Mouse (Mus musculus): ENCODE measurements around the gene Gm37240. TPM values are rescaled to one million over a fixed set of nuclear protein-coding genes. Genes with fewer than 3 reads are reported as not detected.

The Gm37240 gene
- polyA plus RNA-seq, 1 experiment, result 0.53 TPM

DNA sequence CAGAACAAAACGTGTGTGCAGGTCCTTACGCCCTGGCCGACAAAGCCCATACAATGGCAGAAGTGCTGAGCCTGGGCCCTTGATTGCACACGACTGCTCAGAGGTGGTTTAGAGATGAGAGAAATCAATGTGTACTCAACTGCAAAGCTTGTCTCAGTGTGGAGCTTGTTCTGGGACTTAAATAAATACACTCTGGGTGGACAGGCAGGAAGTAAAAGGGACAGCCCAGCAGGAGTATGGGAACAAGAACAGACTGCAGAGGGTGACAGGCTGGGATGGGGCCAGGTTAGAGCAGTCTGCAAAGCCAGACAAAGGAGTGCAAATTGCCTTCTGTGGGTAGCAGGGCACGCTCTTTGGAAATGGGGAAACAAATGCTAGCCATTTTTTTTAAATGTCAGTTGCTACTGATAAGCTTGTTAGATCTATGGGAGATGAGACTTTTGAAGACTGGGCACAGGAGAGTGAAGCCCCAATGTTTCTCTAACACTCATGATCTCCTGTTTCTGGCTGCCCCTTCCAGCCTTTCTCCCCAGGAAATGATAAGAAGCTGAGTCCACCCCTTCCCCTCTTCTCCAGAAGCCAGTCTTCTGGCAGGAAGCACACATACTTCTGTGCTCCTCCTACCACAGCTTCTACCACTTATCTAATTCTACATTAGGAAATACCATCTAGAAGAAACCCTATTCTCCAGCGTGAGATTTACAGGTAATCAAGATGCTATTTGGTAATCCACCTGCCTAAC is 184.0 kb downstream of the Gm37240 start:
- TF ChIP-seq CTCF (IDR thresholded peaks at IDR 0.05; ENCODE audit: borderline replicate concordance, extremely low read depth, insufficient read depth, insufficient read length), result no peak
- TF ChIP-seq POLR2A (IDR thresholded peaks at IDR 0.05; ENCODE audit: borderline replicate concordance, extremely low read depth, insufficient read depth, insufficient read length, poor library complexity, severe bottlenecking), result no peak
- DNase-seq (ENCODE audit: low read depth), result peak; percentile 50

DNA sequence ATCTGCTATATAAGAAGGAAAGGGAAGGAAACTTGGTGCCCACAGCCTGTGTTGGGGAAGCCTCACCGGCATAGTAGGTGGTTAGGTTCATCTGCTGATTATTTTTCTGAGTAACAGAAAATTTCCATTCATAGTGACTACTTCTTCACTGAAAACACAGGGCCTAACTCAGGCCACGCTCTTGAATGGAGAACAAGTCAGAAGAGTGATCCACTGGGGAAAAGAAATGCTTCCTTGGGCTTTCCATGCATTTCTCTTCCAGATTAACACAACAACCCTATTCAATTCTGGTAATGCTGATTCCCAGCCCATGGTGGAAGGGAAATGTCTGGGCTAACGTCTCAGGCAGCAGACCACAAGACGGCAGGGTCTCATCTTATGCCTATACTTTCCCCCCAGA is 188.8 kb downstream of the Gm37240 start:
- TF ChIP-seq CTCF (IDR thresholded peaks at IDR 0.05; ENCODE audit: borderline replicate concordance, extremely low read depth, insufficient read depth, insufficient read length) (no peak), POLR2A (IDR thresholded peaks at IDR 0.05; ENCODE audit: borderline replicate concordance, extremely low read depth, insufficient read depth, insufficient read length, poor library complexity, severe bottlenecking) (no peak)
- no peak for DNase-seq (ENCODE audit: low read depth)

GRCm38 (mm10) chr3:85695056-85695455 is 192.3 kb downstream of the Gm37240 start:
- TF ChIP-seq CTCF (IDR thresholded peaks at IDR 0.05; ENCODE audit: borderline replicate concordance, extremely low read depth, insufficient read depth, insufficient read length), result no peak
- TF ChIP-seq POLR2A (IDR thresholded peaks at IDR 0.05; ENCODE audit: borderline replicate concordance, extremely low read depth, insufficient read depth, insufficient read length, poor library complexity, severe bottlenecking), result no peak

DNA sequence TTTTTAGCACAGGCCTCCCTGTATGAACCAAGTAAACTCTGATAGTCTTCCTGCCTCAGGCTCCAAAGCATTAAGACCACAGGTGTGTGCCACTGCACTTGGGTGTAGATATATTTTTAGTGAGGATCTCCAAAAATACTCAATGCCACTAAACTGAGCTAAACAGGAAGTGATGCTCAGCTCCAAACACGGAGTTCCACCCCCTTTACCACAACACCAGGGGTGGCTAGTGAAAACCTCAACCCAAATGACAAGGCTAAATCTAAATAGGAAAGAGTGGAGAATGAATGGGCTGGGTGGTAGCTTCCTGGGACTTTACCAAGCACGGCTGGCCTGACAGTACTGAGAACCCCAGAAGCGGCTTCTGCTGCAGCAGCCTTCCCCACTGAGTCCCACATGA is 194.3 kb downstream of the Gm37240 start:
- TF ChIP-seq POLR2A (IDR thresholded peaks at IDR 0.05; ENCODE audit: borderline replicate concordance, extremely low read depth, insufficient read depth, insufficient read length, poor library complexity, severe bottlenecking) (no peak), CTCF (IDR thresholded peaks at IDR 0.05; ENCODE audit: borderline replicate concordance, extremely low read depth, insufficient read depth, insufficient read length) (no peak)
- no peak for DNase-seq (ENCODE audit: low read depth)

More at GRCm38 (mm10) chr3:85695056-85695455, 192.3 kb downstream of the Gm37240 start:
- peak; percentile 28 for DNase-seq (ENCODE audit: low read depth)

GRCm38 (mm10) chr3:85691134-85691533 is 196.2 kb downstream of the Gm37240 start:
- DNase-seq (ENCODE audit: low read depth), result no peak
- TF ChIP-seq CTCF (IDR thresholded peaks at IDR 0.05; ENCODE audit: borderline replicate concordance, extremely low read depth, insufficient read depth, insufficient read length) (no peak), POLR2A (IDR thresholded peaks at IDR 0.05; ENCODE audit: borderline replicate concordance, extremely low read depth, insufficient read depth, insufficient read length, poor library complexity, severe bottlenecking) (no peak)

GRCm38 (mm10) chr3:85688341-85688740 is 199.0 kb downstream of the Gm37240 start:
- no peak for TF ChIP-seq POLR2A (IDR thresholded peaks at IDR 0.05; ENCODE audit: borderline replicate concordance, extremely low read depth, insufficient read depth, insufficient read length, poor library complexity, severe bottlenecking)
- no peak for TF ChIP-seq CTCF (IDR thresholded peaks at IDR 0.05; ENCODE audit: borderline replicate concordance, extremely low read depth, insufficient read depth, insufficient read length)
- no peak for DNase-seq (ENCODE audit: low read depth)

GRCm38 (mm10) chr3:85685271-85685670 is 202.0 kb downstream of the Gm37240 start:
- no peak for DNase-seq (ENCODE audit: low read depth)
- TF ChIP-seq POLR2A (IDR thresholded peaks at IDR 0.05; ENCODE audit: borderline replicate concordance, extremely low read depth, insufficient read depth, insufficient read length, poor library complexity, severe bottlenecking) (no peak), CTCF (IDR thresholded peaks at IDR 0.05; ENCODE audit: borderline replicate concordance, extremely low read depth, insufficient read depth, insufficient read length) (no peak)

- no peak for DNase-seq (ENCODE audit: low read depth)
- no peak for TF ChIP-seq CTCF (IDR thresholded peaks at IDR 0.05; ENCODE audit: borderline replicate concordance, extremely low read depth, insufficient read depth, insufficient read length)
- no peak for TF ChIP-seq POLR2A (IDR thresholded peaks at IDR 0.05; ENCODE audit: borderline replicate concordance, extremely low read depth, insufficient read depth, insufficient read length, poor library complexity, severe bottlenecking)
Measured at GRCm38 (mm10) chr3:85683618-85684017, 203.7 kb downstream of the Gm37240 start.

DNA sequence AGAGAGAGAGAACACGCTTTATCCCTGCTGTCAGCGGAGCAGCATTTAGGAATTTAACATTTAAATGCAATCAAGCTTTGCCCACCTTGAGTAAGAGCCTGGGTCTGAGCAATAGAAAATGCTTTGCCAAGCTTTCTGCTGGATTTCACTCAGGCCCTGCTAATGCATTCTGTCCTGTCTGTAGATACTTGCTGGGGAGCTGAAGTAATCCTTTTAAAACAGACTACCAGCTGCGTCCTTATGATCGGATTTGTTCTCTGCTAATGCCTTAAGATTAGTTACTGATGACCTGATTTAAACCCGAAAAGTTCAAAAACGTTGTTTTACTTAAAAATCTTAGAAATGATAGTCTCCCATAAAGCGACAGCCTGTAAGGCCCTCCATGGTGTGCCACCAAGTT is 206.2 kb downstream of the Gm37240 start:
- TF ChIP-seq CTCF (IDR thresholded peaks at IDR 0.05; ENCODE audit: borderline replicate concordance, extremely low read depth, insufficient read depth, insufficient read length), result no peak
- no peak for TF ChIP-seq POLR2A (IDR thresholded peaks at IDR 0.05; ENCODE audit: borderline replicate concordance, extremely low read depth, insufficient read depth, insufficient read length, poor library complexity, severe bottlenecking)

GRCm38 (mm10) chr3:85679960-85680359 is 207.4 kb downstream of the Gm37240 start:
- DNase-seq (ENCODE audit: low read depth), result no peak
- TF ChIP-seq CTCF (IDR thresholded peaks at IDR 0.05; ENCODE audit: borderline replicate concordance, extremely low read depth, insufficient read depth, insufficient read length) (no peak), POLR2A (IDR thresholded peaks at IDR 0.05; ENCODE audit: borderline replicate concordance, extremely low read depth, insufficient read depth, insufficient read length, poor library complexity, severe bottlenecking) (no peak)

More for the DNA sequence above, 206.2 kb downstream of the Gm37240 start:
- peak; percentile 35 for DNase-seq (ENCODE audit: low read depth)

DNA sequence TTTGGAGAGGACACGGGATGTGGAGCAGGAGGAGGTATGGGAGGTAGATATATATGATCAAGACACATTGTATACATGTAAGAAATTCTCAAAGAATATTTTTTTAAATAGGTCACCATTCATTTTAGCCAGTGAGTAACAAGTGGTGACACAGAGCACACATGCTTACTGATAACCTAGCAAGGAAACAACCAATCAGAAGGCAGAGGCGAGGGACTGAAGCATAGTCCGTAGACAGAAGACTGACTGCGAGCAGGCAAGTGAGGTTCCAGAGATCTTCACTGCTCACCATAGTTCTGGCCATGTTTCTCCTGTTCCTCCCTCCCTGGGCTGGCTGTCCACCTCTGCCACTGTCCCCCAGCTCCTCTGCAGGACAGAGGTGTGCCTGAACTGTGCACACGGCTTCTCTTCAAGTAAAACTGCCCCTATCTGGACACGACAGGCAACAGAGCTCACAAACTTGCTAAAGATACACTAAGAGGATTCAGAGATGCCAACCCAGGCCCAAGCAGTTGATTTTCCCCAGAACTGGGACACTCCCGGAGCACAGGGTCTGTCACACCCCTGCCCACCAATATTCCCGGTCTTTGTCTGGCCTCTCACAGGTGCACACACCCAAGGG is 207.9 kb downstream of the Gm37240 start:
- DNase-seq (ENCODE audit: low read depth), result no peak
- TF ChIP-seq CTCF (IDR thresholded peaks at IDR 0.05; ENCODE audit: borderline replicate concordance, extremely low read depth, insufficient read depth, insufficient read length) (no peak), POLR2A (IDR thresholded peaks at IDR 0.05; ENCODE audit: borderline replicate concordance, extremely low read depth, insufficient read depth, insufficient read length, poor library complexity, severe bottlenecking) (no peak)

DNA sequence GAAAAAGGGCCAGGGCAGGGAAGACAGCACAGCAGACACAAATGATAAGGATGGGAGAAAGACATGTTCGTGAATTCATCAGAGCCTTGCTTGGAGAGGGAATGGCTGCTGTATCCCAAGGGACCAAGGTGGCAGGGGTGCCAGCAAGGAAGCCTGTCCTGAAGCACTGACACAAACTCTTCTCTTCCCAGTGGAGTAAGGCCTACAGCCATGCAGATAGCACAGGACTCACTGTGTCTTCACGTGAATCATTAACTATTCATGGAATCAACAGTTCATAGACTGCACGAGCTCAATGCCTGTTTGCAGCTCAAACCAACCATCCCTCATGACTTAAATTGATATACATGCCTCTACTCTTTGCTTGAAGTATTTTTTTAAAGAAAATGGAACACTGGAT is 209.4 kb downstream of the Gm37240 start:
- no peak for TF ChIP-seq CTCF (IDR thresholded peaks at IDR 0.05; ENCODE audit: borderline replicate concordance, extremely low read depth, insufficient read depth, insufficient read length)
- no peak for TF ChIP-seq POLR2A (IDR thresholded peaks at IDR 0.05; ENCODE audit: borderline replicate concordance, extremely low read depth, insufficient read depth, insufficient read length, poor library complexity, severe bottlenecking)
- no peak for DNase-seq (ENCODE audit: low read depth)
